Mouse (Mus musculus) small intestine, adult 10 weeks (tissue): Measurements from ENCODE around the gene Usp11. TPM values are rescaled to one million over a fixed set of nuclear protein-coding genes. Genes with fewer than 3 reads are reported as not detected.

Experiments used
- polyA plus RNA-seq: library from polyadenylated mRNA; stranded (reverse); fragments of 350-450 nt; fragmentation: Illumina TruSeq; extraction: RNeasy Lipid Tissue Mini Kit (QIAGEN cat#74804); gene quantifications from one replicate; pipeline ENCODE4 v1.2.3, GENCODE M21; 2014; ENCODE audit warnings: low replicate concordance

Usp11 gene
- 1.6 TPM for polyA plus RNA-seq

GRCm38 (mm10) chrX:20703741-20704290, at the start of gene Usp11:
Gene Usp11 (plus strand): TSS chrX:20703906.

DNA sequence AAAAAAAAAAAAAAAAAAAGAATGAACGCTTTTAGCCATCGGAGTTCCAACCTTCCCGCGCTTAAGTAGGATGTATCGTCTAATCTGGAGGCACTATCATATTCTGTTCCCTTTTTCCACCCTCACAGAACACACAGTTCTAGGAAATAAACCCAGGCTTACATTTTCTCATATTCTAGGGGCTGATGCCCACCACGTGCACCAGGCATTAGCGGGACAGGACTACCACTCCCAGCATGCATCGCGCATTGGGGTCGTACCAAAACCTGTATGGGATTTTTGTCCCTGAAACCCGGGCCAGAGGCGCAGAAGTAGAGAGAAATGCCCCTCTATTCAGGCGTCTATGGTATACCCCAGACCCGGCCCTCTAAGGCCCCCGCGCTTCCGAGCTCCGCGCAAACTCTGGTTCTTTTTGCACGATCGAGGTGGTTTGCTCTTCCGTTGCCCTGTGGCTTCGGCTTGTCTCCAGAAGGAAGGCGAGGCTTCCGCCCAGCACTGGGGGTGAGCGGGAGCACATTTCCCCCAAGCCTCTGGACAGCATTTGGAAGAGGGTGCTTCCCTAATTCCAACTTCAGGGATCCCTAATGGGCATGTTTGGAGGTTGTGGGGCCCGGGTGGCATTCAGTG, 45.6 kb upstream of the Usp11 start, which contains the start of gene Uba1:
TSS of gene Uba1 (plus strand) at position 301 of the 627 bp plus-strand sequence.

GRCm38 (mm10) chrX:20687519-20688067, 16.1 kb upstream of the Usp11 start, which contains the start of gene Cdk16:
Gene Cdk16 (plus strand): TSS chrX:20687954.

Other genes starting within 250 kb of the Usp11 start
- gene Rgn, start 154.1 kb upstream of the Usp11 start, polyA plus RNA-seq: 29.1 TPM
- gene Rbm10, start 86.4 kb upstream of the Usp11 start, polyA plus RNA-seq: 3.8 TPM
- gene Ndufb11, start 86.3 kb upstream of the Usp11 start, polyA plus RNA-seq: 15.7 TPM
- 71.9 TPM for gene Uba1, start 45.6 kb upstream of the Usp11 start, polyA plus RNA-seq
- gene Cdk16, start 16.0 kb upstream of the Usp11 start, polyA plus RNA-seq: 16.9 TPM
- 62.5 TPM for gene Araf, start 93.9 kb downstream of the Usp11 start, polyA plus RNA-seq
- gene Timp1, start 166.3 kb downstream of the Usp11 start, polyA plus RNA-seq: not detected
- gene Syn1, start 217.1 kb downstream of the Usp11 start, polyA plus RNA-seq: 1.5 TPM
- gene Cfp, start 227.6 kb downstream of the Usp11 start, polyA plus RNA-seq: 2.5 TPM
- gene Elk1, start 246.7 kb downstream of the Usp11 start, polyA plus RNA-seq: 2.8 TPM